Mouse (Mus musculus) ES-Bruce4 (cell line): Measurements from ENCODE around the gene Rab15. TPM values are rescaled to one million over a fixed set of nuclear protein-coding genes. Genes with fewer than 3 reads are reported as not detected.
A peak's percentile ranks its signal among the peaks of the same experiment; 100 is the strongest.
"Not testable (repeated sequence)": the region's sequence is repeated elsewhere in the genome, so short reads cannot be mapped to it uniquely, and the experiment has no call there.

Source experiments
- H3K27ac ChIP-seq: 2 replicates; pipeline ENCODE4 v1.5.1; 2012; ENCODE audit warnings: low read length, inconsistent platforms; ENCODE audit not compliant: insufficient read depth
- H3K27me3 ChIP-seq: 2 replicates; pipeline ENCODE4 v1.6.1; 2012; ENCODE audit warnings: mild to moderate bottlenecking, low read length, inconsistent platforms; ENCODE audit not compliant: control insufficient read depth, poor library complexity, insufficient read depth, severe bottlenecking
- H3K36me3 ChIP-seq: 2 replicates; pipeline ENCODE4 v1.6.1; 2012; ENCODE audit warnings: inconsistent platforms, mild to moderate bottlenecking, low read length, moderate library complexity; ENCODE audit not compliant: control insufficient read depth, poor library complexity, insufficient read depth, severe bottlenecking
- H3K4me1 ChIP-seq: one replicate; pipeline ENCODE4 v1.8.1; 2011; ENCODE audit warnings: low read length; ENCODE audit not compliant: control insufficient read depth, insufficient read depth
- H3K4me3 ChIP-seq: 2 replicates; pipeline ENCODE4 v1.5.1; 2011; ENCODE audit warnings: low read depth, mild to moderate bottlenecking, low read length
- H3K9ac ChIP-seq: 2 replicates; pipeline ENCODE4 v1.6.1; 2012; ENCODE audit warnings: low read depth, mild to moderate bottlenecking, inconsistent platforms; ENCODE audit not compliant: poor library complexity, severe bottlenecking
- H3K9me3 ChIP-seq: replicated peaks from 2 replicates; pipeline ENCODE4 v1.6.1; 2012; ENCODE audit warnings: mild to moderate bottlenecking, low read length, inconsistent platforms; ENCODE audit not compliant: control insufficient read depth, poor library complexity, insufficient read depth, severe bottlenecking
- CTCF ChIP-seq: IDR thresholded peaks from one replicate; pipeline ENCODE4 v1.8.1; 2011; ENCODE audit warnings: low read depth, low read length
- EP300 ChIP-seq: IDR thresholded peaks from 2 replicates; pipeline ENCODE4 v1.6.1; 2011; ENCODE audit warnings: low read depth, low read length; ENCODE audit not compliant: insufficient read depth
- POLR2A ChIP-seq: IDR thresholded peaks from one replicate; pipeline ENCODE4 v1.8.1; 2011; ENCODE audit warnings: low read length; ENCODE audit not compliant: insufficient read depth
- polyA plus RNA-seq: library from polyadenylated mRNA; stranded (reverse); fragments of >200 nt; gene quantifications from 2 replicates; pipeline ENCODE4 v1.2.4, GENCODE M21; 2011; ENCODE audit warnings: low read depth; ENCODE audit not compliant: missing spikeins, insufficient read depth, insufficient read length

Rab15 gene
- polyA plus RNA-seq, 1 experiment, result 34.2 TPM

- no peak overlapping the region for H3K27ac ChIP-seq
- H3K9me3 ChIP-seq, result no peaks in the 10 kb centered on the region
- no peak overlapping the region for H3K9ac ChIP-seq
Measured at GRCm38 (mm10) chr12:76803700-76804252, 18.9 kb downstream of the Rab15 start.

GRCm38 (mm10) chr12:76803028-76803427, 19.7 kb downstream of the Rab15 start:
- H3K9ac ChIP-seq, result no peak overlapping the region
- no peak overlapping the region for H3K4me3 ChIP-seq
- peaks cover 2% of the 10 kb centered on the region for H3K4me1 ChIP-seq
- H3K27ac ChIP-seq, result no peak overlapping the region
- no peaks in the 10 kb centered on the region for H3K36me3 ChIP-seq
- TF ChIP-seq CTCF (no peak), EP300 (no peak), POLR2A (no peak)
- no peaks in the 10 kb centered on the region for H3K27me3 ChIP-seq
- no peaks in the 10 kb centered on the region for H3K9me3 ChIP-seq

More at GRCm38 (mm10) chr12:76803700-76804252, 18.9 kb downstream of the Rab15 start:
- no peaks in the 10 kb centered on the region for H3K27me3 ChIP-seq
- TF ChIP-seq EP300, result no peak
- peak; percentile 27 for TF ChIP-seq CTCF
- TF ChIP-seq POLR2A, result no peak
- no peaks in the 10 kb centered on the region for H3K36me3 ChIP-seq
- no peak overlapping the region for H3K4me3 ChIP-seq
- H3K4me1 ChIP-seq, result peaks cover 2% of the 10 kb centered on the region

GRCm38 (mm10) chr12:76798008-76798720, 24.5 kb downstream of the Rab15 start:
- Histone ChIP-seq H3K27me3 (no peaks in the 10 kb centered on the region), H3K9me3 (no peaks in the 10 kb centered on the region), H3K27ac (no peak overlapping the region), H3K36me3 (no peaks in the 10 kb centered on the region), H3K4me3 (no peak overlapping the region), H3K4me1 (peaks cover 5% of the 10 kb centered on the region), H3K9ac (no peak overlapping the region)
- no peak for TF ChIP-seq POLR2A
- no peak for TF ChIP-seq EP300
- no peak for TF ChIP-seq CTCF

GRCm38 (mm10) chr12:76796938-76797539, 25.7 kb downstream of the Rab15 start:
- no peak overlapping the region for H3K9ac ChIP-seq
- H3K36me3 ChIP-seq, result no peaks in the 10 kb centered on the region
- no peaks in the 10 kb centered on the region for H3K9me3 ChIP-seq
- no peak overlapping the region for H3K4me3 ChIP-seq
- peaks cover 5% of the 10 kb centered on the region for H3K4me1 ChIP-seq
- no peak for TF ChIP-seq POLR2A
- no peak for TF ChIP-seq EP300
- TF ChIP-seq CTCF, result no peak
- no peak overlapping the region for H3K27ac ChIP-seq
- no peaks in the 10 kb centered on the region for H3K27me3 ChIP-seq

- Histone ChIP-seq H3K4me3 (peak within 1 kb of the TSS; percentile 44), H3K9ac (no peak within 1 kb of the TSS), H3K36me3 (no peaks in the 10 kb centered on the region), H3K27ac (no peak within 1 kb of the TSS), H3K4me1 (peaks cover 5% of the 10 kb centered on the region), H3K27me3 (no peaks in the 10 kb centered on the region), H3K9me3 (no peaks in the 10 kb centered on the region)
- TF ChIP-seq CTCF, result no peak
- no peak for TF ChIP-seq POLR2A
- TF ChIP-seq EP300, result peak; percentile 65
Measured at GRCm38 (mm10) chr12:76795350-76795749, 27.4 kb downstream of the Rab15 start, which contains the start of gene Gpx2. Gpx2 (minus strand) TSS chr12:76795554.

- TF ChIP-seq CTCF, result peak; percentile 8
- H3K36me3 ChIP-seq, H3K4me3 ChIP-seq, H3K9ac ChIP-seq, H3K9me3 ChIP-seq, H3K4me1 ChIP-seq, H3K27me3 ChIP-seq, H3K27ac ChIP-seq: not testable (repeated sequence)
Measured at GRCm38 (mm10) chr12:76792540-76792939, 30.2 kb downstream of the Rab15 start.
